Mouse (Mus musculus) cerebellum, postnatal 4 days (tissue): ENCODE results near the gene Diras2.

Experiments
- DNase-seq, 2 experiments: peaks; one replicate each; pipeline ENCODE4 v3.0.0; 2022; ENCODE audit warnings: low spot score in 2 of 2, mixed read lengths in 1 of 2

Gene Diras2

GRCm38 (mm10) chr13:52531121-52531520 is at the start of gene Diras2:
Diras2 (minus strand) TSS chr13:52531279.
- no peak for DNase-seq

GRCm38 (mm10) chr13:52578776-52579175 is 47.7 kb upstream of the Diras2 start:
- no peak for DNase-seq

- DNase-seq = no peak
These were observed 46.9 kb upstream of the Diras2 start for GRCm38 (mm10) chr13:52577939-52578338.

- DNase-seq = no peak
These were observed 46.3 kb upstream of the Diras2 start for GRCm38 (mm10) chr13:52577326-52577920.

- DNase-seq = no peak
These were observed 45.8 kb upstream of the Diras2 start for GRCm38 (mm10) chr13:52576841-52577240.

- DNase-seq = no peak
These were observed 45.0 kb upstream of the Diras2 start for GRCm38 (mm10) chr13:52576021-52576614.

GRCm38 (mm10) chr13:52575483-52575882 is 44.4 kb upstream of the Diras2 start:
- no peak for DNase-seq

GRCm38 (mm10) chr13:52574311-52574710 is 43.2 kb upstream of the Diras2 start:
- DNase-seq = no peak

- DNase-seq = no peak
These were observed 41.7 kb upstream of the Diras2 start for GRCm38 (mm10) chr13:52572451-52573446.

GRCm38 (mm10) chr13:52571591-52572384 is 40.7 kb upstream of the Diras2 start:
- no peak for DNase-seq

- DNase-seq = no peak
These were observed 39.2 kb upstream of the Diras2 start for GRCm38 (mm10) chr13:52570276-52570675.

- no peak for DNase-seq
These were observed 38.2 kb upstream of the Diras2 start for GRCm38 (mm10) chr13:52569194-52569769.

GRCm38 (mm10) chr13:52566777-52567176 is 35.7 kb upstream of the Diras2 start:
- DNase-seq = no peak

GRCm38 (mm10) chr13:52566188-52566760 is 35.2 kb upstream of the Diras2 start:
- DNase-seq = no peak

- DNase-seq = peak in 1 of 2 experiments; percentile 19
These were observed 34.1 kb upstream of the Diras2 start for GRCm38 (mm10) chr13:52565103-52565739.

GRCm38 (mm10) chr13:52562166-52562571 is 31.1 kb upstream of the Diras2 start:
- no peak for DNase-seq

- no peak for DNase-seq
These were observed 30.5 kb upstream of the Diras2 start for GRCm38 (mm10) chr13:52561367-52562165.

GRCm38 (mm10) chr13:52557421-52557820 is 26.3 kb upstream of the Diras2 start:
- DNase-seq = no peak

GRCm38 (mm10) chr13:52554722-52555121 is 23.6 kb upstream of the Diras2 start:
- DNase-seq = no peak
